Comparison of ENCODE assay signal across 17 mouse cellular contexts in the genomic region with DNA sequence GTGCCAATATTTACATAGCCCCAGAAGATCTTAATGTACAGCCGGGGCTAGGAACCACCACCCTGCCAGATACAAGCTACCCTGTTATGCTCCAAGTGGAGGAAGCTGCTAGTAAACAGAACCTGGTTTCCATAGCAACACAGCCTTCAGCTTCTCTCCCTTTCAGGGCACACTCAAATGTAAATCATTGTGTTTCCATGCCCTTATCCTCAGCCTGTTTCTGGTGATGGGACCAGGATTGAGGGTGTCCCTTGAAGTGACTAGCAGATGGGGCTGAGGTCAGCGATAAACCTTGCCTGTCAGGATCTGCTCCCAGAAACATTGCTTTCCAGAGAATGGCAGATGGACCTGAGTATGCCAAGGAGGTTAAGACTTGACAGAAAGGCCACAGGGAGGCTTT. TPM values are rescaled to one million over a fixed set of nuclear protein-coding genes. Genes with fewer than 3 reads are reported as not detected.
DNase-seq lines count a peak whose midpoint lies in the region; ATAC-seq lines count a peak whose summit lies in the region.
"Had no signal": no experiment of that assay in that cellular context is flagged by ENCODE, and none has a peak within 500 bp of the region (broad histone marks: within the 10 kb centered on the region; RNA-seq: fewer than 3 reads in every experiment).

No protein-coding gene starts in this region.

- H3K4me2 ChIP-seq in forebrain, embryonic 14.5 days (ENCODE audit: low read length), result no peak overlapping the region
- H3K4me2 ChIP-seq in forebrain, embryonic 11.5 days (ENCODE audit: low read depth, low read length, severe bottlenecking), result no peak overlapping the region
- H3K4me2 ChIP-seq in midbrain, embryonic 14.5 days (ENCODE audit: low read length), result no peak overlapping the region
- H3K4me2 ChIP-seq: liver, embryonic 12.5 days had no signal

- H3K9me3 ChIP-seq in forebrain, embryonic 14.5 days (replicated peaks; ENCODE audit: control insufficient read depth, low read length), result no peaks in the 10 kb centered on the region
- no peaks in the 10 kb centered on the region for H3K9me3 ChIP-seq in forebrain, embryonic 11.5 days (ENCODE audit: control insufficient read depth, low read length)
- H3K9me3 ChIP-seq in midbrain, embryonic 14.5 days (ENCODE audit: control insufficient read depth, low read length), result no peaks in the 10 kb centered on the region
- no peaks in the 10 kb centered on the region for H3K9me3 ChIP-seq in midbrain, embryonic 10.5 days (replicated peaks)
- H3K9me3 ChIP-seq: liver, embryonic 12.5 days had no signal

- H3K27me3 ChIP-seq in forebrain, embryonic 14.5 days (replicated peaks; ENCODE audit: control insufficient read depth, insufficient read depth, low read length), result no peaks in the 10 kb centered on the region
- no peaks in the 10 kb centered on the region for H3K27me3 ChIP-seq in forebrain, embryonic 11.5 days (ENCODE audit: control insufficient read depth, insufficient read depth, low read length)
- H3K27me3 ChIP-seq in midbrain, embryonic 14.5 days (ENCODE audit: control insufficient read depth, insufficient read depth, low read length), result no peaks in the 10 kb centered on the region
- peaks cover 9% of the 10 kb centered on the region; the same call in 1 of the 2 replicates for H3K27me3 ChIP-seq in midbrain, embryonic 10.5 days (ENCODE audit: low read depth, poor library complexity, severe bottlenecking)
- H3K27me3 ChIP-seq: liver, embryonic 12.5 days had no signal

- H3K4me1 ChIP-seq in forebrain, embryonic 14.5 days (ENCODE audit: control insufficient read depth, insufficient read depth, low read length), result no peaks in the 10 kb centered on the region
- no peaks in the 10 kb centered on the region for H3K4me1 ChIP-seq in forebrain, embryonic 11.5 days (replicated peaks; ENCODE audit: control insufficient read depth, insufficient read depth, low read length)
- peaks cover 15% of the 10 kb centered on the region for H3K4me1 ChIP-seq in midbrain, embryonic 14.5 days (ENCODE audit: control insufficient read depth, insufficient read depth, low read length)
- peaks cover 18% of the 10 kb centered on the region for H3K4me1 ChIP-seq in midbrain, embryonic 10.5 days
- H3K4me1 ChIP-seq: liver, embryonic 12.5 days had no signal

- DNase-seq in forebrain, embryonic 14.5 days (ENCODE audit: low spot score), result peak; percentile 62
- no peak for DNase-seq in forebrain, embryonic 11.5 days (ENCODE audit: low spot score)
- peak; percentile 75 for DNase-seq in midbrain, embryonic 14.5 days
- no peak for DNase-seq in midbrain, embryonic 10.5 days (ENCODE audit: low spot score)
- peak; percentile 32 to 49 for DNase-seq in cerebellum, postnatal 14 days
- DNase-seq in telencephalon, adult 2 months (ENCODE audit: low read depth, low spot score), result peak; percentile 11
- DNase-seq in frontal cortex, postnatal 25 days (ENCODE audit: low spot score in 2 of 2), result no peak
- DNase-seq: adrenal gland, postnatal 25 days; B cell, adult 2 months; heart, adult 18-20 months; heart, postnatal 36 days; layer of hippocampus, postnatal 36 days; right cerebral cortex, postnatal 4 days had no signal

- WGBS in forebrain, embryonic 14.5 days, result 56% methylated on average over 2 of the region's 2 CpGs
- WGBS in forebrain, embryonic 11.5 days, result 61% methylated on average over 2 of the region's 2 CpGs
- WGBS in midbrain, embryonic 14.5 days, result 30% methylated on average over 2 of the region's 2 CpGs
- 64% methylated on average over 2 of the region's 2 CpGs for WGBS in midbrain, embryonic 10.5 days

- no peak overlapping the region for H3K4me3 ChIP-seq in forebrain, embryonic 14.5 days (ENCODE audit: low read depth, low read length)
- H3K4me3 ChIP-seq in forebrain, embryonic 11.5 days (ENCODE audit: low read depth, low read length), result no peak overlapping the region
- no peak overlapping the region for H3K4me3 ChIP-seq in midbrain, embryonic 14.5 days (replicated peaks; ENCODE audit: low read depth, low read length)
- H3K4me3 ChIP-seq in midbrain, embryonic 10.5 days, result no peak overlapping the region
- H3K4me3 ChIP-seq: liver, embryonic 12.5 days had no signal

- H3K9ac ChIP-seq in forebrain, embryonic 14.5 days (ENCODE audit: low read length), result no peak overlapping the region
- H3K9ac ChIP-seq in forebrain, embryonic 11.5 days (ENCODE audit: low read length), result no peak overlapping the region
- H3K9ac ChIP-seq in midbrain, embryonic 14.5 days (replicated peaks; ENCODE audit: low read length), result no peak overlapping the region; the same call in 1 of the 2 replicates
- H3K9ac ChIP-seq: liver, embryonic 12.5 days had no signal

- H3K36me3 ChIP-seq in forebrain, embryonic 14.5 days (ENCODE audit: control insufficient read depth, insufficient read depth, low read length), result no peaks in the 10 kb centered on the region
- no peaks in the 10 kb centered on the region for H3K36me3 ChIP-seq in forebrain, embryonic 11.5 days (ENCODE audit: control insufficient read depth, insufficient read depth, low read length)
- no peaks in the 10 kb centered on the region for H3K36me3 ChIP-seq in midbrain, embryonic 14.5 days (ENCODE audit: control insufficient read depth, insufficient read depth, low read length)
- H3K36me3 ChIP-seq in midbrain, embryonic 10.5 days, result no peaks in the 10 kb centered on the region
- H3K36me3 ChIP-seq: liver, embryonic 12.5 days had no signal

- ATAC-seq in forebrain, embryonic 14.5 days, result no peak
- ATAC-seq in forebrain, embryonic 11.5 days (replicated peaks; ENCODE audit: low FRiP score), result no peak
- ATAC-seq in midbrain, embryonic 14.5 days (ENCODE audit: low FRiP score, low TSS enrichment), result no peak
- no peak for ATAC-seq in monocyte, adult 5-6 weeks (replicated peaks; ENCODE audit: insufficient number of reproducible peaks, low FRiP score, low TSS enrichment, poor library complexity, severe bottlenecking)
- ATAC-seq: liver, embryonic 12.5 days; Patski had no signal

- no peak overlapping the region for H3K27ac ChIP-seq in forebrain, embryonic 14.5 days (ENCODE audit: low read depth, low read length)
- no peak overlapping the region for H3K27ac ChIP-seq in forebrain, embryonic 11.5 days (ENCODE audit: low read depth, low read length)
- H3K27ac ChIP-seq in midbrain, embryonic 14.5 days (replicated peaks; ENCODE audit: low read depth, low read length), result no peak overlapping the region
- no peak overlapping the region for H3K27ac ChIP-seq in midbrain, embryonic 10.5 days (replicated peaks)
- H3K27ac ChIP-seq: liver, embryonic 12.5 days; stomach, postnatal 0 days had no signal

RNA-seq across cellular contexts. Expression of gene Fam196b, which starts 41.5 kb away (rescaled TPM):
- 1.4 and 1.6 TPM in 2 replicates for polyA plus RNA-seq in forebrain, embryonic 14.5 days (2014; fragmentation: Nextera tagmentation; extraction: Ambion mirVana)
- 0.94 and 1.1 TPM in 2 replicates for polyA plus RNA-seq in forebrain, embryonic 11.5 days (2014; fragmentation: Nextera tagmentation; extraction: Ambion mirVana)
- 3.7 TPM in 2 replicates for polyA plus RNA-seq in midbrain, embryonic 14.5 days (2014; fragmentation: Nextera tagmentation; extraction: Ambion mirVana)
- polyA plus RNA-seq in midbrain, embryonic 10.5 days (2016; fragmentation: Nextera tagmentation; extraction: Ambion mirVana), result 0.33 and 0.52 TPM in 2 replicates
- total RNA-seq in monocyte, adult 5-6 weeks (2017), result 0.38 to 1.9 TPM (median 1.3 TPM) in 3 replicates
- total RNA-seq: adrenal gland, postnatal 25 days; heart, adult 18-20 months; heart, postnatal 36 days had no signal
- polyA plus RNA-seq: Patski had no signal

Comparison
In these comparisons a context has a peak if more than half of its experiments do, and no peak if none do; other contexts are left out.
1. DNase-seq: peak in forebrain, embryonic 14.5 days (single experiment), midbrain, embryonic 14.5 days (single experiment), cerebellum, postnatal 14 days (2 of 2) and telencephalon, adult 2 months (single experiment); none in forebrain, embryonic 11.5 days (single experiment), midbrain, embryonic 10.5 days (single experiment) and frontal cortex, postnatal 25 days (0 of 2).